Mouse (Mus musculus) left cerebral cortex, postnatal 10 days (tissue): ENCODE results near the gene Pkdcc. TPM values are rescaled to one million over a fixed set of nuclear protein-coding genes. Genes with fewer than 3 reads are reported as not detected.

Source experiments
- DNase-seq, 2 experiments: peaks; one replicate each; pipeline ENCODE4 v3.0.0; 2021 to 2022; ENCODE audit warnings: low spot score in 2 of 2, mixed read lengths in 1 of 2; ENCODE audit errors: extremely low spot score in 1 of 2
- intact Hi-C: fragments of 180-260 bp; cut with DNase I; formaldehyde crosslinking; loops from one replicate; pipeline ENCODE4 v1.15.1; 2025
- total RNA-seq, 2 experiments: library from RNA; stranded (reverse); gene quantifications; 2 replicates each; pipeline ENCODE4 v1.2.3; 2021

Pkdcc gene
- total RNA-seq, 2 experiments from 2014 or later: 16.7 to 19.8 TPM

DNA sequence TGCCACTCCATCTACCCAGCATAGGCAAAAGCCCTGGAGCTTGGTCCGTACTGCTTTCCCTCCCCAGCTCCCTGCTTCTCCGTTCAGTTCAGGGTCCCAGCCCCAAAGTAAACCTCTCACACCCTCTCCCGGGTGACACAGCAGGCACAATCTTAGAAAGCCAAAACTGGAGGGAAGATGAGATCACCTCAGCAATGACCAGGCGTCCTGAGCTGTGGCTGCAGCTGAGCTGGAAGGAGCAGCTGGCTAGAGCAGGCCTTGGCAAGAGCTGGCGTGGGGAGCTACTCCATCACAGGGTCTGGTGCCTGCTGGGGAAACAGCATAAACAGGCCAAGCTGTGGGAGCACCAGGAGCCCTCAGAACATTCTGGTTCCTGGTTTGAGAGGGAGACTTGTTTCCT, 4.6 kb upstream of the Pkdcc start:
- no peak for DNase-seq
- intact Hi-C loops: no loop called here

DNA sequence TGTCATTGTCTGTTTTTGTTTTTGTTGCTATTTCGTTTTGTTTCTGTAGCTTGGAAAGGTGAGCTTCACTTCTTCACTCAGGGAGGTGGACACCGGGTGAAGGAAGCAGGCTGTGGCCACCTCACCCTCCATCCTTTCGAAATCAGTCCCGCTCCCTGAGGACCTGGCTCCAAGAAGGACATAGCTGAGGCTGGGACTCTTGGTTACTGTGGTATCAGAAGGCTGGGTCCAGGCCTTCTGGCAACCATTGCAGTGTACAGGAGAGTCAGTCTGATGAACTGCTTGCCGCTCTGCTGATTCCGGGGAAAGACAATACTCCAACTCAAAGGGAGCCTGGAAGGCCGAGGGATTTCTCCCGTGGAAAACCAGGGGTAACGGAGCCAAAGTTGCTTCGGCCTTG, 3.9 kb upstream of the Pkdcc start:
- intact Hi-C loops: no loop called here
- no peak for DNase-seq

DNA sequence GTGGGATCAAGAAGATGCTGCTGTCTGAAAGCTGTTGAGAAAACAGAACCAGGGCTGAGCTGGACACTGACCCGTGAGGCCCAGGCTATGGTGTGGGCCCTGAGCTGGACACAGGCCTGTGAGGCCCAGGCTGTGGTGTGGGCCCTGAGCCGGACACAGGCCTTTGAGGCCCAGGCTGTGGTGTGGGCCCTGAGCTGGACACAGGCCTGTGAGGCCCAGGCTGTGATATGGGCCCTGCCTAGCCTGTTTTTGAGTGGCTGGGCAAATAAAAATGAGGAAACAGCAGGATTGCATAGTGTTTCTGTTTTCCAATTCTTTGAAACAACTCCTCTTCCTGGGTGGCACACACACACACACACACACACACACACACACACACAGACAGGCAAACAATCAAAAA, 2.7 kb upstream of the Pkdcc start:
- DNase-seq: no peak
- intact Hi-C loops: no loop called here

DNA sequence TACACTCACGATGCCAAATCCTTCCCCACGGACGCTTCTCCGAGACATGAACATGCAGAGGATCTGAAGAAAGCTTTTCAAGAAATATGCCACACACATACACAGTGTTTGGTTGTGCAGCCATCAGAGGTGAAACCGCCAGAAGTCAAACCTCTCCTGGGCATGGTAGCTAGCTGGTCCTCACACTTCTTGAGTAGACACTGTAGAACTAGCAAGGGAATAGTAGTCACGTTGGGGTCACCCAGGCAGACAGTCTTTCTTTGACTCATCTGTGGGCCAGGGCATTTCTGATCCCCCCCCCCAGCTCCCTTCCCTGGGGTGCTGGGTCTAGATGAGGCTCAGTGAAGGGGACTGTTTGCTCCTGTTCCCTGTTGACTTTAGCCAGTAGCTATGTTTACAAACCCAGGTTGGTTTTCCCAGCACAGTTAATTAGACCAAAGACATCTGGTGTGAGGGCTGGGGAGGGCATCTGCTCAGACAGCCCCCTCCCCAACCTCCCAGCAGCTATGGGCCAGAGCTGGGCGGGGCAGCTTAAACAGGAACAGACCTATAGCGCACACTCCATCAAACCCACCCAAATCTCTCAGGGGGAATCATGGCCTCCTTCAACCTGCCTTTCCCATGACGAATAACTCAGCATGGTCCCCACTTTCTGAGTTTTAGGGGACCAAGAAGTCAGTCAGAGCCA, 1.7 kb upstream of the Pkdcc start:
- intact Hi-C loops: no loop called here
- no peak for DNase-seq

DNA sequence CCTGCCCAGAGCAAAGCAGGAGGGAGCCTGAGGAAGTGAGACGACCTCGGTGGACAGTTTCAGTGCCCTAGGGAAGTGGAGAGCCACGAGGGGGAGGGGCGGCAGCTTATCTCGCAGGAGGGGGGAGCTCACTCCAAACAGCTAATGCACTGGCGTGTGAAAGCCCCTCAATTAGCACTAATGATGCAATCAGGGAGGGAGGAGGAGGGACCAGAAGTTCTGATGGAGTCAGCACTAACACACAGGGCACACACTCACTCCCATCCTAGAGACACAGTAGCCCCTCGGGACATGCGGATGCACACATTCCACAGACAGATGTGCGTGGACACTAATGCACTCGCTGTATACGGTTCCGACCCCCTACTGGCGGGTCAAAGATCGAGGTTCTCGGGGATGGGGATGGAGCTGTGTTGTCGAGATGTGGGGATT, 915 bp upstream of the Pkdcc start:
- peak in 1 of 2 experiments; percentile 84 for DNase-seq
- intact Hi-C loops: no loop called here

DNA sequence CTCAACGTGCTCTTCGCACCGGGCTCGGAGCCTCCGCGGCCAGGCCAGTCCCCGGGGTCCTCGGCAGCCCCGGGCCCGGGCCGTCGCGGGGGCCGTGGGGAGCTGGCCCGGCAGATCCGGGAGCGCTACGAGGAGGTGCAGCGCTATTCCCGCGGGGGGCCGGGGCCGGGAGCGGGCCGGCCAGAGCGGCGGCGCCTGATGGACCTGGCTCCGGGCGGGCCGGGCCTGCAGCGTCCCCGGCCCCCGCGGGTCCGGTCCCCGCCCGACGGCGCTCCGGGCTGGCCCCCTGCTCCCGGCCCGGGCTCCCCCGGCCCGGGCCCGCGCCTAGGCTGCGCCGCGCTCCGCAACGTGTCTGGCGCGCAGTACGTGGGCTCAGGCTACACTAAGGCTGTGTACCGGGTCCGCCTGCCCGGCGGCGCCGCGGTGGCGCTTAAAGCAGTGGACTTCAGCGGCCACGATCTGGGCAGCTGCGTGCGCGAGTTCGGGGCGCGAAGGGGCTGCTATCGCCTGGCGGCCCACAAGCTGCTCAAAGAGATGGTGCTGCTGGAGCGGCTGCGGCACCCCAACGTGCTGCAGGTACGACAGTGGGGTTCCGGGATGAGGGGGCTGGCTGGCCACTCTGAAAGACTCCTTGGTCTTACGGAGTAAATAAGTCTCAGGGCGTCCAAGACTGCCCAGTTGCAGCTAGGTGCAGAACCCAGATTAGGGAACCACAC, 595 bp downstream of the Pkdcc start:
- intact Hi-C loops: no loop called here
- DNase-seq: peak in 1 of 2 experiments; percentile 67

DNA sequence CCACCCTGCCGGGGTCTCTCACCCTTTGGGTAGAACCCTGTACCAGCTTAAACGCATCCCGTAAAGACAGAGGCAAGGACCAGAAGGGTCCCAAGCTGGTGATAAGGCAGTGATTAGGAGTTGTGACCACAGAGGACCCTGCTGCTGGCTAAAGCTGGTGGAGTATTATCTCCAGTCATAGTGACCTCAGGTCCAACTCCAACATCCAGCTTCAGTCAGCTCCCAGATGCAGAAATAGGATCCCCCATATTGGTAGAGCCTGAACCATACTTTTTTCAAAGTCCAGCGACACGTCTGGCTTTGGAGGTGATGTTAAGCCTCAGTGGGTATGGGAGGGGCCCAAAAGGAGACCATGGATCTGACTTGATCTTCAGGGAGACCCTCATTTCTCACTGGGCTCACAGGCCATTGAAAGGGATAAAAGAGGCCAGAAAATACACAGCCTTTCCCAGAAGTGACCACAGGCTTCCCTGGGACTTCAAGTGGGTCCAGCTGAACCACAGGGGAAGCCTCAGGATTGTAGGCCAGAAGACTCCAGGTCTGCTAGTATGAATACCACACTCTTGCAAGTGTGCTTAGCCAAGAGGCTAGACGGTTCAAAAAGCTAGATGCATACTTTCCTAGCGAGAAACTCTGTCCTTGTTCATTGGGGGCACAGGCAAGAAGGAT, 1.3 kb downstream of the Pkdcc start:
- intact Hi-C loops: no loop called here
- DNase-seq: no peak

DNA sequence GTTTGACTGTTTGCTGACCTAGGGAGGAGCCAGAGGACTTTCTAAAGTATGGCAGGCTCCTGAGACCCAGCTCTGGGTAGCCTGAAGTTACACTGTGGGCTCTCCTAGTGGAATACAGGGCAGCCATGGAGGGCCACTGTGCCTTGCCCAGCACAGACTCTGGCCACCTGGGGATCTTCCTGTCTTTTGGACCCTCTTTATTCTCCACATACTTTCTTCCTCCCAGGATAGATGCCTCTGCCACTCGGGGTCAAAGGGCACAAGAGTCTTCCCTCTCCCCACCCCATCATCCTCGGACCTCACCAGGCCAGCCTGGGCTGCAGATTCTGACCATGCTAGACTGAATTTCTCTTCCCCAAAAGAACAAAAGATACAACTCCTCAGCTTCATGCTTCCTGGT, 3.1 kb downstream of the Pkdcc start:
- no peak for DNase-seq
- intact Hi-C loops: no loop called here

DNA sequence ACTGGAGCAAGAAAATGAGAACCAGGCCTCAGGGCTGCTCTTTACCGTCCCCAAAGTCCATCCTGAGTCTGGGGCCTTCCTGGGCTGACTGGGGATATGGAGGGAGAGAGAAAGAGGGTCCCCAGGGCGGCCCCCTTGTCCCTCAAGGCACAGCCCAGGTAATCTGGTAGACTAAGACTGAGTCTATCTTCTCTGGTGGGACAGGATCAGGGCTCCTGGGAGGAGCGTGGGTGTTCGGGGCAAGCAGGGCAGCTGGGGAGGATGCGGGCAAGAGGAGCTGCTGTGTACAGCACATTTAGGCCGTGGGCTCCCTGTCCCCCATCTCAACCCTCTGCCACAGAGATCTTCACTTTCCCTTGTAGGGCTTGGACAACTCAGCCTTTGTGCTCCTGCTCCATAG, 3.6 kb downstream of the Pkdcc start:
- no peak for DNase-seq
- intact Hi-C loops: no loop called here

DNA sequence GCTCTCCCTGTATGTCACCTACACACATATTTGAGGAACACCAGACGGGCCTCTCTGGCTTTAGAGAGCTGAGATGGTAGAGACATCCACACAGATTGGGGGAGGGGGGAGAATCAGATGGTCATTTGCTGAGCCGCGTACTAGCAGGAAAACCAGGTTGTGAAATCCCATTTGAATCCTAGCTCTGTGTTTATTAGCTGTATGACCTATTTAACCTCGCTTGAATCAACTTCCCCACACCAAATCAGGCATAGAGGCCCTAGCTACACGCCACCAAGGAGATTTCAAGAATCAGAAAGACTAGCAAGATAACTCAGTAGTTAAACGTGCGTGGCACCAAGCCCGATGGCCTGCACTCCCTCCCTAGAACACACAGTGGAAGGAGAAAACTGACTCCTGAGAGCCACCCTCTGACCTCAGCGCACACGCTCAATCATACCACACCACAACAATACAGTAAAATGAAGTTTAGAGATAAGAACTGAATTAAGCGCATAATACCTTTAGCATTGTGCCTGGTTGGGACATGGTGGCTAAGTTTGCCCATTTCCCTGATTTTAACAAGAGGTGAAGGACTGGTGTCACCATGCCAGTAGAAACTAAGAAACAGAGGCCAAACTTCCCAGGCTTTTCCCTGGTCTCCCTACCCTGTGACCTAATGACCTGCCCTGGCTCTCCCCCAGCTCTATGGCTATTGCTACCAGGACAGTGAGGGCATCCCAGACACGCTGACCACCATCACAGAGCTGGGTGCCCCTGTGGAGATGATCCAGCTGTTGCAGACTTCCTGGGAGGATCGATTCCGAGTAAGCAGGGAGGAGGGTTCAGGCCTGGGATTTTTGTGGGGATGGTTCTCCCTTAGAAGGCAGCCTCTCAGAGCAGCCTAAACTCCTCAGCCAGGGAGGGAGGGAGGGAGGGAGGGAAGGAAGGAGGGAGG, 4.5 kb downstream of the Pkdcc start:
- intact Hi-C loops: no loop called here

DNA sequence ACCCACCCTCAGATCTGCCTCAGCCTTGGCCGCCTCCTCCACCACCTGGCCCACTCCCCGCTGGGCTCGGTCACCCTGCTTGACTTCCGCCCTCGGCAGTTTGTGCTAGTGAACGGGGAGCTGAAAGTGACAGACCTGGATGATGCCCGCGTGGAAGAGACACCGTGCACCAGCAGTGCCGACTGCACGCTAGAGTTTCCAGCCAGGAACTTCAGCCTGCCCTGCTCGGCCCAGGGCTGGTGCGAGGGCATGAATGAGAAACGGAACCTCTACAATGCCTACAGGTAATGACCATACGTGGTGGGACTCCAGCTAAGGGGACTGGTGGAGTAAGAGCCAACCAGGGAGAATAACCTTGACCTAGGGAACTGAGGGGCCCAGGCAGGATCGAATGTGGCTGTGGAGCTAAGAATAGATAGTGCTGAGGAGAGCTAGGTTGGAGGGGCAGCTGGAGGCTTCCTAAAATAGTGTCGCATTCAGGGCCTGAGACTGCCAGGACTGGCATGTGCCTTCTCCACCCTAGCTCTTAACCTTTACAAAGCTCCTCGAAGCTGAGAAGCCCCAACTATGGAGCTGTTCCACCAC, 6.0 kb downstream of the Pkdcc start:
- DNase-seq: no peak
- intact Hi-C loops: no loop called here

More for the DNA sequence above, 4.5 kb downstream of the Pkdcc start:
- DNase-seq: no peak

DNA sequence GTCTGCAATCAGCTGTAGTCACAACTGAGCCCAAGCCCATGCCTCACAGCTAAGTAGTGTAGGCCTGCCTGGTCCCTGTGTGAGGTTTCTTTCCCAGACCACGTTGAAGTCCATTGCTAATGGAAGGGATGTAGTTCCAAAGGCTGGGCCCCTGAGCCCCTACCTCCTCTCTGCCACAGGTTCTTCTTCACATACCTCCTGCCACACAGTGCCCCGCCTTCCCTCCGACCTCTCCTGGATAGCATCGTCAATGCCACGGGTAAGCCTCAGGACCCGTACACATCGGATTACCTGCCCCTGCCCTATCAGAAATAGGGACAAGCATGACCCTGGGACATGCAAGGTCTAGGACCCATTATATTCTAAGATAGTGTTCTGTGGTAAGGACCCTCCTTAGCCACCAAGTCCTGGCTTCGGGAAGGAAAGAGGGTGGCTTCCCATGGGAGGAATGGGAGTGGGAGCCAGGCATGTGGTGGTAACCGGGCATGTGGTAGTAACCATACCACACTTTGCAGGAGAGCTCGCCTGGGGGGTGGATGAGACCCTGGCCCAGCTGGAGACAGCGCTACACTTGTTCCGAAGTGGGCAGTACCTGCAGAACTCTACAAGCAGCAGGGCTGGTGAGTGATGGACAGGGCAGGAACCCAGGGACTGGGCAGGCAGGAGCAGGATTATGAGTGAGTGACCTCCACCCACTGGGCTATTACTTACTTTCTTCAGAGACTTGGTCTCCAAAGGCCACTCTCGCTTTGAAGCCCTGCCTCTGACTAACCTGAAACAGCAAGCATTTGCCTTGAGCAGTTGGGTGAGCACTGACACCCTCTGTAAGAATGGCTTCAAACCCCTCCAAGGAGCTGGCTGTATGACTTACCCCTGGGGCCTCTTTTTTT, 6.8 kb downstream of the Pkdcc start:
- DNase-seq: no peak
- intact Hi-C loops: no loop called here

DNA sequence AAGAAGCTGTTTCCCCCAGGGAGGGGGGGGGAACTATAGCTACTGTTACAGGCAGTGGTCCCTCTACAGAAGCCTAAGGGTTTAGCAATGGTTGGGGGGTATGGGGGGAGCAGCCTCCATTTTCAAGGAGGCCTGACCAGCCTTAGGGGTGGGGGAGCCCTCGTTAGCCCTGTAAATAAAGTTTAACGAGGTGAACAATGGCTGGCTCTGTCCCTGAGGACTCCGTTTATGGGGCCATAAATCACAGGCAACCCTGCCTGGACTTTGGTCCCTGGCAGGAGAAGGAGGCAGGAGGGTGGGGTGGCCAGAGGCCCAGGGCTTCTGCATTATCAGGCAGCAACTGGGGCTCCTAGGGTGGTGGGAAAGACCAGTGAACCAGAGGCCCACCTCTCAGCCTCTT, 7.6 kb downstream of the Pkdcc start:
- intact Hi-C loops: no loop called here
- DNase-seq: no peak

DNA sequence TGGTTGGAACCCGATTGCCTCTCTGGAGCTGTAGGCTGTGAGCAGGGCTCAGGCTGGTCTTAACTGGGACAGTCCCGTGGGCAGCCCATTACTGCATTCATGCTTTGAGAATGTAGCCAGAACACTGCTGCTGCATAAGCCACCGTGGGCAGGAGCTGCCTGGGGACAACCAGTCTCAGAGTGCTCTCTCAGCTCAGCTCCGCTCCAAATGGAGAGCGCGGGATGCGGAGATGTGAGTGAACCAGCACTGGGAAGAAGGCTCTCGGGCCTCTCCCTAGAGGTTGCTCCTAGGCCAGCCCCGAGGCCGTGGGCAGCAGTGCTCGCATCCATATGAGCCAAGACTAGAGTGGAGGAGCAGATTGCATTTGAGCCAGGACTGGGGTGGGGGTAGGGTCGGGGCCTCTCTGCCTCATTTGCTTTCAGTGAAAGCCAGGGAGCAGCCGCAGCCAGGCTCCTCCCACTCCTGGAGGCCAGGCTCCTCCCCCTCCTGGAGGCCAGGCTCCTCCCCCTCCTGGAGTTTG, 9.4 kb downstream of the Pkdcc start:
- DNase-seq: no peak
- intact Hi-C loops: no loop called here

DNA sequence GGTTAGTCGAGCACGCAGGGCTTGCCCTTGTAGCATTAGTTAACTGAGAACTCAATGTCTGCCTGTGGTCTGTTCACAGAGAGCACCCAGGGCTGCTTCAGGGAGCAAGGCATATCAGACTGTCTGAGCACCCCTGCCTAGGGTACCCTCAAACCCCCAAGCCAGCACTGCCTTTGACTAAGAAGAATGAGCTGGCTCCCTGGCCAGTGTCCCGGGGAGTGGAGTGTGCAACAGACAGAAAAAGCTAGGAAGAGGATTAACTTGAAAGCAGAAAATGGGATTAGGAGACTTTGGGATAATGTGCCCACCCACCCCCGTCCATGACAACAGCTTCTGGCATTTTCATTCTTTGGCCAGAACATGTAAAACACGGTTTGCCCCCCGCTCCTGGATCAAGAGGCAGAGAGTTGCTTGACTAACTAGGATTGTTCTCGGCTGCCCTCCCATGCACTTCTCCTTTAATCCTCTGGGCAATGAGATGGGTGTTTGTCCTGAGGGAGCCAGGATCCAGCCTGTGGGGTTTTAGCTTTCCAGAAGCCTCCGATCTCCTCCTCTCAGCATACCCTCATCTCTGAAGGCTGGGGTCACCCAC, 11.4 kb downstream of the Pkdcc start:
- intact Hi-C loops: no loop called here
- no peak for DNase-seq

DNA sequence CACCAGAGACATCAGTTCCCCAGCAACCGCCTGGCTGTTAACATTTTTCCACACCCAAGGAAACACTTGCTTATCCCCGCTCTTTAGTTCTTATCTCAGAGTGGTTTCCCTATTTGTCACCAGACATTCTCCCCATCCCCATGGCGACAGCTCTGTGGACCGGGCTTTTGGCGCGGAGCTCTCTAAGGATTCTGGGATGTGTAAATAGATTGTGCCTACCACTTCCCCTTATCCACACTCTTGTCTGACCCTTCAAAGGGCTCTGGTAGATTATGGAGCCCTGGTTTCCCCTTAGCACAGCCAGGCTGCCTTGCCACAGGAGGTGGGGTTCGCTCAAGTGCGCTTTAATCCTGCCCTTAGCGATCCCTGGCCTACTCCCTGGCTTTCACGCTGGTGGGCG, 16.3 kb downstream of the Pkdcc start:
- no peak for DNase-seq
- intact Hi-C loops: no loop called here

DNA sequence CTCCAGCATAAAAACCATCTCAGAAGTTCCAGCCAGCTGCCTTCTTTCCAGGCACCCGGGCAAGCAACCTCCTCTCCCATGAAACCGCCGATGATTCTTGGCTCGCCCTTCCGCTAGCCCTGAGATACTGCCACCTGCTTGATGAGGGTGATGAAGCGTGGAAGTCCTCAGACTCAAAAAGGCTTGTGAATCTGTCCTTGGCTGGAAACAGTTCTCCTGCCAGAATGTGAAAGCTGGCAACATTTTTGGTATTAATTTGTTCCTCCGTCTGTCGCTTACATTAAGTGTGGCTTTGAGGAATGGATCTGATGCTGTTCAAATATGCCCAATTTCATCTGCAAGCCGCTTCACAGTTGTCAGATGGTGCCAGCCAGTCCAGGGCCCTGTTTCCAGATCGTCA, 20.1 kb downstream of the Pkdcc start:
- intact Hi-C loops: no loop called here
- DNase-seq: no peak
